Mouse (Mus musculus): ENCODE results near the gene Dcps.
"Not testable (repeated sequence)": the region's sequence is repeated elsewhere in the genome, so short reads cannot be mapped to it uniquely, and the experiment has no call there.

Gene Dcps

DNA sequence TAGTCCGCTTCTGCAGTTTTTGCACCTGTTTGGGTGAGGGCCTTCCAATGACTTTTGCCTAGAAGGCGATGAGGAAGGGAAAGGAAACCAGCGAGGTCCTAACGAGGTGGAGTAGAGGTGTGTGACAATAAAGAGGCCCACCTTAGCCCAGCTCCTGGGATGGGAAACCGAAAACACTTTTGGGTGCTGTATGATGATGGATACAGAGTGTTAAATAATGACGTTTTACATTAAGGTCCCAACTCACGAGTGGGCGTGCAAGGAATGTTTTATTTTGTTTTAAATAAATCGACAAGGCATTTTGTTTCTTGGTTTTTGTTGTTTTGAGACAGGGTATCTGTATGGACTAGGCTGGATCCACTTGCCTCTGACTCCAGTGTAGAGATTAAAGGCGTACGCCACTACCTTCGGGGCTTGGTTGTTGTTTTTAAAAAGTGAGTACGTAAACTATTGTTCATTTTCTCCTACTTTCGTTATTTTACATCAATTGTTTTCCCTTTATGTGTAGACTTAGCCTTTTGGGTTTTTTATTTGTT, 331 bp upstream of the Dcps start:
- DNase-seq (ENCODE audit: low spot score in 2 of 2): no peak

DNA sequence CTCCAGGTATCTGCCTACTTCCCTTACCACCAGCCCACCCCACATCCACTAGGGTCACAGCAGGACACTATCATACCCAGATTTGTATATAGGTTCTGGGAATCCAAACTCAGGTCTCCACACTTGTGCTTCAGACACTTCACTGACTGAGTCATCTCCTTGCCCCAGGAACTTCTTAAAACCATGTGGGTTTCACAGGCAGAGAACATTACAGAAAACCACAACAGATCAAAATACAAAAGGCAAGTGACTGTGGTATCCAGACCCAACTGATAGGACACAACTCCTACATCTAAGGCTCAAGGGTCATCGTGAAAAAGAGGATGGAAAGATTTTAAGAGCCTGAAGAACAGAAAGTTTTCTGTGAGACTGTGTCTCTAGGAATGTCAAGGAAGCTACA, 2.5 kb downstream of the Dcps start:
- DNase-seq (ENCODE audit: low spot score in 2 of 2): no peak

DNA sequence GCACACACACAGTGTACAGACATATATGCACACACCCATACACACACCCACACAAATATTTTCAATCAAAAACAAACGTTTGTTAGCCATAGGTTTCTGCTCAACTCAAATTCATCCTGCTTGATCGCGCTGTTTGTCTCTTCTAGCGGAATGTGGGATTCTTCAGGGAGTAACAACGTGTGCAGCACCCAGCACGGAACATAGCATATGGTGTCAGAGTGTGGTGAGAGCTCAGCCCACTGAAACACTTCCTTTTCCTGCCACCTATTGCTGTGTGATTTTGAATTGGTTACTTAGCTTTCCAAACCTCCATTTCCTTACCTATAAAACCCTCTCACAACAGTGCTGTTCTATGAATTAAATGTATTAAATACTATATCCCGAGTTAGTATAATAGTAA, 5.8 kb downstream of the Dcps start:
- DNase-seq (ENCODE audit: low spot score in 2 of 2): no peak

DNA sequence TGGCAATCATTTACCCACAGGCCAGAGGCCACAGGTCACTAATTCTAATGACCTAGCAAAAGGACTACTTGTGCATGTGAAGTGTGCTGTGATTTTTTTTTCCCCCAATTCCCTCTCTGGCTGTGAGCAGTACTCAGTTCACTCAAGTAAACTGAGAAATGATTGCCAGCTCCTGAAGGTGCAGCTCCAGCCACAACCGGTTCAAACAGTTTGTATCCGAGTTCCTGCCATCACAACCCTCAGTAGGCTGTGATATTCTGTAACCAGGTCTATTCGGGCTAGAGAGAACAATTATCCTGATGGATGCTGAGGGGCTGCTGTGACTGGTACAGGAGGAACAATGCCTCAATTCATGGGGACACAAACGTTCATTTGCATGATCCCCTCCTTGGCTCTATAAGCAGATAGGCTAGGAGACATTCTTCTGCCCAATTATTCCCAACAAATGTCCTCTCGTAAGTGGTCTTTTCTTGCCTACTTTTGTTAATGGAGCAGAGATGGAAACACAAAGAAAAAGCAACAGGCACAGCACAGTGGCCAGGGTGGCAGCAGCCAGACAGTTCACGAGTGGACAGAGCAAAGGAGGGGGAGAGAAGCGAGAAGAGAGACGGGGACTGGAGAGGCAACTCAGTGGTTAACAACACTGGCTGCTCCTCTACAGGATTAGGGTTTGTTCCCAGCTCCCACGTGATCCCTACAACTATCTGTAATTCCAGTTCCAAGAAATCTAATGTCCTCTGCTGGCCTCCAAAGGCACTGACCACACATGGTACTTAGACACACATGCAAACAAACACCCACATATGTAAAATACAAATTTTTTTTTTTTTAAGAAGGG, 8.8 kb downstream of the Dcps start:
- no peak for DNase-seq (ENCODE audit: low spot score in 2 of 2)

DNA sequence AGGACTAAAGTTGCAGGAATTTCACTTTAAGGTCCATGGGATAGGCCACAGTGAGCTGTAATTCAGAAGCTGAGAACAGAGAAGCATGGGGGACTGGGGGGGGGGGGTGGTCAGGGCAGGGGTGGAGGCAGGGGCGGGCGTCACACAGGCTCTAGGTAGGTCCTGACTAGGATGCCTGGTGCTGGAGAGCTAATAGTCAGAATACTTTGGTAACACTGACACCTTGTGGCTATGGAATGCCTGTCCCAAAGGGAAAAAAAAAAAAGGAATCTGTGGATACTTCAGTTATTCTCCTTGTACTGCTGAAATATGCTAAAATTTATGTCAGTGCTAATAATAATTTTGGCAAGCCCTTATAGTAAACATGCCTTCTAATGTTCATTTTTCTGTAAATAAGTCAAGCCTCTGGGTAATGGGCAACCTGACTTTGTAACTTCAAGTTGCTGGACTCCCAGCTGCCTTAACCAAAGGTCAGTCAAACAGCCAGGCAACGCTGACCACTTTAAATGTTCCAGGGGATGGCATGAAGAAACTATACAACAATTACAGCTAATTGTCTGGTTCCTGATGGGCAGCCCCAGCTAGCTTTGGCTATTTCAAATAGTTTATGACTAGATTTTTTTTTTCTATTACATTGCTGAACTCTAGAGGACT, 9.6 kb downstream of the Dcps start:
- no peak for DNase-seq (ENCODE audit: low spot score in 2 of 2)

DNA sequence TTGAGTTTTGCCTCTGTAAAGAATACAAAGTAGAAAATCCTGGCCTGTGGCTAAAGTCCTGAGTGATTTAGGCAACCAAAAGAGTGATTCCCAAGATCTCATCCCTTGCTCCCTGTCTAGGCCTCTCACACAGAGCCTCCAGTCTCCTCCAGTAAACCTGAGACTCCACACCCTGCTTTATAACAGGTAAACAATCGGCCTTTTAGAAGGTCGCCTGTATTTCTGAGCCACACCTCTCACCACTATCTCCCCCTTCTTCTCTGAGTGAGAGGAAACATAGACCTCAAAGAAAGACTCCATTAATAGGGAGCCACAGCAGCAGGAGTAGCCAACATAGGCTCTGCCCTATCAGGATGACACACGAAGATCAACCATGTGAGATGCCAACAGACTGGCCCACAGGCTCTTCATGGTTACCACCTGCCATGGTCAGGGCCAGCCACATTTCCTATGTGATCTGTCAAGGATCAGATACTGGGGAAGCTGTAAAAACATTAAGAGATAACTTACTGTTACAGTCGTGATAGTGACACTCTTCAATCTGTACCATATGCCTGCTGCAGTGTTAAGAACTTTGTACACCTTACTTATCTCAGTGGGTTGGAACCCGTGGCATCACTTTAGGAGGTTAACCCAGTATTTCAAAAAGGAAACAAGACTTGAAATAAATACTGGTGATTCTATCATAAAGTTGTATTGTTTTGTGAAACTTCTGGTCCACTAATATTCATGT, 11.6 kb downstream of the Dcps start:
- DNase-seq (ENCODE audit: low spot score in 2 of 2): no peak

DNA sequence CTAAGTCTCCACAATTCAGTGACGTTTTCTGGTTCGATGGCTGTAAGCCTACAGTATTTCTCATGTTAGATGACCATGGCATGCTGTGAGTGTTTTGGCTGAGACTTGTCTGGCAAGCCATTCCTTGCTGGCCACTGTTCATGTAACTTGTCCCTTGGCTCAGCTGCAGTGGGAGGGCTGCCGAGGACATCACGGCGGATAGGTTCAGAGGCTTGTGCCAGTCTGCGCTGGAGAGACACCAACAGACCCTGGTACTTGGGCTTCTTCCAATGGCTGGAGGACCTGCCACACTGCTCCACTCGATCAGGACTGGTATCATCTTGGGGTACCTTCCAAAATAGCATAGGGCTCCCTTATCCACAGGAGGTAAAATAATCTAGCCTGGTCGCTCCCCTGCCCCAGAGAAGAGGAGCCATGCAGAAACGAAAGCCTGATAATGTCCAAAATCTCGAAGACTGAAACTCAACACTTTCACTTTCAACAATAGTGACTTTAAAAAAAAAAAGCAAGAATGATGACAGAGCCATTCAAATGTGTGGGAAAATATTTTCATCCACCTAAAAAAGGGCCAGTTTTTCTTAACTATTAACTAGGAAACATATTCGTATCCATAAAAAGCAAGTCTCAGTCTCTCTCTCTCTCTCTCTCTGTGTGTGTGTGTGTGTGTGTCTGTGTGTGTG, 12.7 kb downstream of the Dcps start:
- no peak for DNase-seq (ENCODE audit: low spot score in 2 of 2)

DNA sequence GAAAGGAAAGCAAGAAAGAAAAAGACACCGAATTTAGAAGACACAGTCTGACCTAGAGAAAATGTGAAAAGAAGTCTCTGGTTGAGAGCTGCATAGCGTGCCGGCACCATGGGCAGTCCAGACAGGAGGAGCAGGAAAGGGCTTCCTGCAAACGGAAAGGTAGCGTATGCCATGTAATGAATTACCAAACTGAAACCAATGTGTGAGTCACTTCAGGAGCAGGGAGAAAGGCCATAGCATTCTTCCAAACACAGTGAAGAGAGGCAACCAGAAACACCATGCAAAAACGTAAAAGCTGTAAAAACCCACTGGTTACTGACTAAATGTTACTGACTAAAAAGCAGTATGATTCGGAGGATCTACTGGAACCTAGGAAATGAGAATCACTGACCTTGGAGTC, 14.1 kb downstream of the Dcps start:
- no peak for DNase-seq (ENCODE audit: low spot score in 2 of 2)

DNA sequence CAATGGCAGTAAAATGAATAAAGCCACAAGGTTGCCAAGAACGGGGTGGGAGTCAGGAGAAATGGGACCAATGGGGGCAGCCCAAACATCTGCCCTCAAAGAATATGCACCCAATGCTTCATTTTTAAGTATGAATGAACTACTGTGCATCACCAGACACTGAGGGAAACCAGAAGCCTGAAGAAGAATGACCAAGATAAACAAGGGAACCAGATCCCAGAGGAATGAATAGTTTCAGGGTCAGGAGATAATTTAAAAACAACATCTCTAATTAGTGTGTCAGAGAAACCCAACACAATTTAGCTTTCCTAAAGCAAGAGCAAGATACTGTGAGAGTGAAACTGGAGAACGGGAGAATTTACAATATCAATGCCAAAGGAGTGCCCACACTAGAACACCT, 15.2 kb downstream of the Dcps start:
- no peak for DNase-seq (ENCODE audit: low spot score in 2 of 2)

DNA sequence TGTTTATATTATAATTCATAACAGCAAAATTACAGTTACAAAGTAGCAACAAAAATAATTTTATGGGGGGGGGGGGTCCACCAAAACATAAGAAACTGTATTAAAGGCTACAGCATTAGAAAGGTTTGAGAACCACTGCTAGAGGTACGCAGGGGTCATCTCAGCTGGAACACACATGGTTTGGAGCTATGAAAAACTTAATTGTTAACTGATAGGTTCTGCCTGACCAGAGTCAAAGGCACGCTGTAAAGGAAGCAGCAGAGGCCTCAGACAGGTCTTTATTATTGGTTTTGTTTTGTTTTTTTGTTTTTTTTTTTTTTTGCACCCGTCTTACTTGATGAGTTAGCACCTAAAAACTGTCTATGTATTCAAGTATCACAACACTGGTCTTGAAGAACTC, 17.4 kb downstream of the Dcps start:
- no peak for DNase-seq (ENCODE audit: low spot score in 2 of 2)

DNA sequence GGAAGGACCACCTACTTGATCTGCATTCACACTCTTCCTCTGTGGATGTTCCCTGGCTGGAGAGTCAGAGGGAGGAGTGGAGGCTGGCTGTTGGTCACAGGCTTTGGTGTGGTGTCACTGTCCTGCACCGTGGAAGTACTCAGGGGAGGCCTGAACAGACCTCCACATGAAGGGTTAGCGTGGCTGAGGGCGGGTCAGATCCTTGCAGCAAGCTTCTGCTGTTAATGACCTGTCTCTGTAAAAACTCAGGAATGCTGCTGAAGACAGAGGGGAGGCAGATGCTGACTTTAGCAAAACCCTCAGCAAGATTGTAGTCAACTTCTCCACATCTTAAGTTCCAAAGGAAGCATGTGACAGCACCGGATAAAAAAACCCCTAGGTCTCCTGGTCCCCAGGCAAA, 19.0 kb downstream of the Dcps start:
- DNase-seq (ENCODE audit: low spot score in 2 of 2): no peak

DNA sequence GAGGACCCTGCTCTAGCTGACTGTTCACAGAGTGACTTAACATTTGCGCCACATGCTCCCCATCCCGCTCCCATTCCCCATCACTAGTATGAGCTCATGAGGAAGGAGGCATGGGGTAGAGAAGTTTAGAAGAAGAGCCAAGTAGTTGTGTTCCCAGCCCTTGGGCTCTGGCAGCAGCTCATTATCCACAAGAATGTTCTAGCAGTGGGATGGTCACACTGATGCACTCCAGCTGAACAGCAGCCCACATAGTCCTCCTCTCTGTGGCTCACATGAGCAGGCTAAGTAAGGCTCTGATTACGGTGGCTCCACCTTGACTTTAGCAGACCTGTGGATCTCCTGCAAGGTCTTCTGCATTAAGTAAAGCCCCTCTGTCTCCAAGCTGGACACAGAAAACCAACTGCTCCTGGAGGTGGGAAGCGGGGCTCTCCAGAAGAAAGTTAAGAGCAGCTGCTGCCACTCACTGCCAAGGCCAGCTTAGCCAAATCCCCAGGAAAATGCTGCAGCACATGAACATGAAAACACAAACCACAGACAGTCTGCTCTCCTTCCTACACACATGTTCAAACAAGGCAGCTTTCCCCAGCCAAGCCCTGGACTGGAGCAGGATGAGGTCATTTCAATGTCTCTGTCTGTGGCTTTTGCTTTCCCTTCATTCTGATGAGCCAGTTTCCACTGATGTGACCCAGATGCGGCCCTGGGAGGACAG, 19.7 kb downstream of the Dcps start:
- no peak for DNase-seq (ENCODE audit: low spot score in 2 of 2)

DNA sequence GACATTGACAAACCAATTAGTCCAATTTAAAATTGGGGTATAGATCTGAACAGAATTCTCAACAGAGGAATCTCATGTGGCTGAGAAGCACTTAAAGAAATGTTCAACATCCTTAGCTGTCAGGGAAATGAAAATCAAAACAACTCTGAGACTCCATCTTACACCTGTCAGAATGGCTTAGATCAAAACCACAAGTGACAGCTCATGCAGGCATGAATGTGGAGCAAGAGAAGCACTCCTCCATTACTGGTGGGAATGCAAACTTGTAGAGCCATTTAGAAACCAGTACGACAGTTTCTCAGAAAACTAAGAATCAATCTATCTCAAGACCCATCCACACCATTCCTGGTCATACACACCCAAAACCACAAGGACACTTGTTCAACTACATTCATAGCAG, 22.9 kb downstream of the Dcps start:
- DNase-seq (ENCODE audit: low spot score in 2 of 2): no peak

DNA sequence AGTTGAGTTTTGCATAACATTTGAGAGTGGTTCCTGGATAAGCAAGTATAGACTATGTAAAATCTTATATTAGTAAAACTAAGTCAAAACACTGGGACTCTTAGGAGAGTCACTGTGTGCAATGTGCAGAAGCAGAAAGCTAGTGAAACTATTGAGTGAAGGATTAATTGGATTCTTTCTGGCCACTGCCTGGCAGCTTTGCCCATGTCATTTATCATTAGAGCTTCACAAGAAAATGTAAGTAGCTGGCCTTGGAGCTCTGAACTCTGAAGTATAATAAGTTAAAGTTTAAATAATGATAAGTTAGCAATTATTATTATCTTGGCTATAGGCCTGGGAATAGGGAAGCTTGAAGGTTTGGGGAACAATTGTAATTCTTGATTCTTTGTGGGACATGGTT, 27.0 kb downstream of the Dcps start:
- DNase-seq (ENCODE audit: low spot score in 2 of 2): not testable (repeated sequence)

DNA sequence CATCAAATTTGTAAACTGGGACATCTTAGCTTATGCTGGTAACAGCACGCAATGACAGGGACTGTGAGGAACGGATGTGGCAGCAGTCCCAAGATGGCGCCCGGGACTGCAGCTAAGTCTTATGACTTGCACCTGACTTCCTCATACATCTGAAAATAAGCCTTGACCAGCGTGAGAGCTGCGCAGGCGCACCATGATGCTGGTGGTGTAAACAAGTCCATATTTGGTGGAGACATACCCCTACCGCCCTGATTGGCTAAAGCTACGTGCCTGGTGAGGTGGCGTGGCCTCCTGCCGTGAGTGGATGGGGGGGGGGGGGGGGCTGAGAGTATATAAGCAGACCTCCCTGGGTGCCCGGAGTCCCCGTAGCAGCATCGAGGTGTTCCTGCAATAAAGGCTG, 28.6 kb downstream of the Dcps start:
- DNase-seq (ENCODE audit: low spot score in 2 of 2): not testable (repeated sequence)

DNA sequence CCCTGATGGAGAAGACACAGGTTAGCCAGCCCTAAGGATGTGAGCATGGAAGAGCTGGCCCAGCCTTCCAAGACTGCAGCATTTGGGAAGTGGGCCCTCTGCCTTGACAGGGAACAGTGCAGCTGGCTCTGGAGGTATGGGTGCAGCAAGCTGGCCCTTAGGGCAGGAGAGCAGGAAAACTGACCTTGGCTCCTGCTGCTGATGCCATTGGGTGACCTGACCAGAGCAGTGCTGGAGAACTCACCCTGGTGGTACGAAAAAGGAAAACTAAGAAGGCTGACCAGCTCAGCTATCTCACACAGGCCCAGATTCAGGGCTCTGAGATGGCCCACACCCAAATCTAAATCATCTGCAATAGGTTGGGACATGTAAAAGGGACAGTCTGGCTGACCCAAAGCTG, 30.0 kb downstream of the Dcps start:
- no peak for DNase-seq (ENCODE audit: low spot score in 2 of 2)

DNA sequence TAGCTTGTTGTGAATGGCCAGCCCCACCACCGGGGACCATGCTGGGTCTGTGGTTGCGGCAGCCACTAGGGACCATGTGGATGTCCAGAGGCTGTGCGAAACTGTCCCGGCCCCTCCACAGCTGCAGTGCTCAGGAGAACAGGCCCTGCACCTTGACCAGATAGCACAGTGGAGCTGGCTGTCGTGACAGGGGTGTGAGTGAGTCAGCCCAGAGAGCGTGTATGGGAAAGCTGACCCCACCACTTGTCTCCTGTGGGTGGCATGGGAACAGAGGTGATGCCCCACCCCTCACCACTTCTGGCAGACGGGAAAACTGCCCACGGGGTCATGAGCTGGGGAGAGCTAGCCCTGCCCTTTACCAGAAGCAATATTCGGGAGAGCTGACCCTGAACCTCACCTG, 30.7 kb downstream of the Dcps start:
- no peak for DNase-seq (ENCODE audit: low spot score in 2 of 2)

DNA sequence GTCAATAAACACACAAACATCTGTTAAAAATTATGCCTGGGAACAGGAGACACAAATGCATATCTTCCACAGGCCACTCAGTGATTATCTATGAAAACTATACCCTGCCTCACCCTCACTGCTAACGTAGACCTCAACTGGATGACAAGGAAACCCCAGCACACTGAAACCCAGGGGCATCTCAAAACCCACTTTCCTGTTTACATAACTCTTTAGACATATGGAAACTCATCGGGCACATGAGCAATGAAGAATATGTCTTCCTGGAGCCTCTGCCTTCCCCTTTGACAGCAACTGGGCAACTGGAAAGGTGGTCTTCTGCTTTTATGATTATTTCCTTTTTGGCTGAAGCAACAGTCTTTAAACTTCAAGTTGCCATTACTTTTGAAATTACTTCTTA, 33.6 kb downstream of the Dcps start:
- no peak for DNase-seq (ENCODE audit: low spot score in 2 of 2)

DNA sequence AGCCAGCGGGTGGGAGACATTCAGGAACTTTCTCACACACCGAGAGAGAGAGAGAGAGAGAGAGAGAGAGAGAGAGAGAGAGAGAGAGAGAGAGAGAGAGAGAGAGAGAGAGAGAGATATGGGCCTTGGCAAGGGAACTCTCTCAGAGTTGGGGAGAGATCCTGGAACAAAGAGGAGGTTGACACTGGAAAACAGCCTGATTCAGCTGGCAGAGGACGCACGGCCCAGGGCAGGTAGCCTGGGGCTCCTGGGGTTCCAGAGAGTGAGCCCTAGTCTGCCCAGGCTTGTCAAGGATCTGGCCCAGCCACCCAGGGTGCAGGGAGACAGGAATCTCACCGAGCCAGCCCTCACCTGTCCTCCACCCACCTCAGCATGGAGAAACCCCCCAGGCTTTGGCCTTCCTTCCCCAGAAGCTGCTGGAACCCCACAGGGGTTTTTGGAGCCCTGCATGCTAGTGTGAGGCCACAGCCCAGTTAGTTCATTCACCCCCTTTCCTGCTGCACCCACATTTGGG, 36.6 kb downstream of the Dcps start:
- DNase-seq (ENCODE audit: low spot score in 2 of 2): no peak

DNA sequence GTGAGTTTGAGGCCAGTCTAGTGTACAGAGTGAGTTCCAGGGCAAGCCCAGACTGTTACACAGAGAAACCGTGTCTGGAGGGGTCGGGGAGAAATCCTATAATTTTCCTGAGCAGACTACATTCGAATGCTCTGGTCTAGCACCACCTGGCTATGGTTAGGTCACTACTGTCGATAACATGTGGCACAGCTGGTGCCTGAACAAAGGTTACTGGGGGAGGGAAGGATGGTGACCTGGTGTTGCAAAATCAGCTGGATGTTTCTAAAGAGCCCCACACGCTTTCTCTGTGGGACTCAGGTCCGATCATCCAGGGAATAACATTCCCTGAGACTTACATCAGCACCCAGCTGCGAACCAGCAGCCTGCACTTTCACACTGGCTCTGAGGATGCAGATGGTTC, 37.8 kb downstream of the Dcps start:
- no peak for DNase-seq (ENCODE audit: low spot score in 2 of 2)

DNA sequence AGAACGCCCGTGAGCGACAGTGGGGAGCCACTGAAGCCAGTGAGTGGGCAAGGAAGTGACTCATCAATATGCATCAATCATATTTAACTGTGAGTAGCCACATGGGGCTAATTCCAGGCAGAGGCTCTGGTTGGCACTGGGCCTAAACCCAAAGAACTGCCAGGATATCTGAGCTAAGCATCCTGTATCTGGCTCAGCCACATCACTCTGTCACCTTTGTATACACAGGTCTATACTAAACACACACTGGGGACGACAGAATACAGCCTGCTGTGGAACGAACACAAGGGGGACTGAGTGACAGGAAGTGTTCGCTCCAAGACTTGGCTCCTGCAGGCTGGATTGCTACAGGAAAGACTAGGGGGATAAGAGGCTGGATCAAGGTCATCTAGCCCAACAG, 40.3 kb downstream of the Dcps start:
- no peak for DNase-seq (ENCODE audit: low spot score in 2 of 2)

All from spleen, postnatal 36 days (tissue).